Mouse (Mus musculus): Measurements from ENCODE around the gene Ndufc2. TPM values are rescaled to one million over a fixed set of nuclear protein-coding genes. Genes with fewer than 3 reads are reported as not detected.
A peak's percentile ranks its signal among the peaks of the same experiment; 100 is the strongest.
"Not testable (repeated sequence)": the region's sequence is repeated elsewhere in the genome, so short reads cannot be mapped to it uniquely, and the experiment has no call there.

Gene Ndufc2
- polyA plus RNA-seq, 1 experiment from 2014 or later, result 376 TPM

- WGBS, result 55% methylated on average over 6 of the region's 6 CpGs
- Histone ChIP-seq H3K4me3 (ENCODE audit: low read depth, low read length) (no peak overlapping the region), H3K36me3 (ENCODE audit: control insufficient read depth, insufficient read depth, low read length) (no peaks in the 10 kb centered on the region), H3K9me3 (ENCODE audit: control insufficient read depth, low read depth, low read length) (no peaks in the 10 kb centered on the region), H3K4me1 (ENCODE audit: control insufficient read depth, insufficient read depth, low read length) (peaks cover 8% of the 10 kb centered on the region; the same call in 1 of the 2 replicates), H3K4me2 (replicated peaks; ENCODE audit: low read depth, low read length) (no peak overlapping the region), H3K27me3 (ENCODE audit: control insufficient read depth, insufficient read depth, low read length) (no peaks in the 10 kb centered on the region), H3K9ac (replicated peaks; ENCODE audit: low read depth, low read length) (no peak overlapping the region), H3K27ac (ENCODE audit: low read length) (no peak overlapping the region)
- ATAC-seq (ENCODE audit: insufficient number of reproducible peaks, insufficient read depth, low FRiP score, low read depth), result no peak
Observed at GRCm38 (mm10) chr7:97426566-97426965, 26.8 kb downstream of the Ndufc2 start.

GRCm38 (mm10) chr7:97427296-97427695 lies 27.5 kb downstream of the Ndufc2 start:
- Histone ChIP-seq H3K4me3 (ENCODE audit: low read depth, low read length) (no peak overlapping the region), H3K9me3 (ENCODE audit: control insufficient read depth, low read depth, low read length) (no peaks in the 10 kb centered on the region), H3K36me3 (ENCODE audit: control insufficient read depth, insufficient read depth, low read length) (no peaks in the 10 kb centered on the region), H3K9ac (replicated peaks; ENCODE audit: low read depth, low read length) (no peak overlapping the region), H3K4me2 (replicated peaks; ENCODE audit: low read depth, low read length) (no peak overlapping the region), H3K4me1 (ENCODE audit: control insufficient read depth, insufficient read depth, low read length) (peaks cover 8% of the 10 kb centered on the region; the same call in 1 of the 2 replicates), H3K27ac (ENCODE audit: low read length) (no peak overlapping the region), H3K27me3 (ENCODE audit: control insufficient read depth, insufficient read depth, low read length) (no peaks in the 10 kb centered on the region)
- WGBS, result 79% methylated on average over 6 of the region's 6 CpGs
- ATAC-seq (ENCODE audit: insufficient number of reproducible peaks, insufficient read depth, low FRiP score, low read depth), result no peak

DNA sequence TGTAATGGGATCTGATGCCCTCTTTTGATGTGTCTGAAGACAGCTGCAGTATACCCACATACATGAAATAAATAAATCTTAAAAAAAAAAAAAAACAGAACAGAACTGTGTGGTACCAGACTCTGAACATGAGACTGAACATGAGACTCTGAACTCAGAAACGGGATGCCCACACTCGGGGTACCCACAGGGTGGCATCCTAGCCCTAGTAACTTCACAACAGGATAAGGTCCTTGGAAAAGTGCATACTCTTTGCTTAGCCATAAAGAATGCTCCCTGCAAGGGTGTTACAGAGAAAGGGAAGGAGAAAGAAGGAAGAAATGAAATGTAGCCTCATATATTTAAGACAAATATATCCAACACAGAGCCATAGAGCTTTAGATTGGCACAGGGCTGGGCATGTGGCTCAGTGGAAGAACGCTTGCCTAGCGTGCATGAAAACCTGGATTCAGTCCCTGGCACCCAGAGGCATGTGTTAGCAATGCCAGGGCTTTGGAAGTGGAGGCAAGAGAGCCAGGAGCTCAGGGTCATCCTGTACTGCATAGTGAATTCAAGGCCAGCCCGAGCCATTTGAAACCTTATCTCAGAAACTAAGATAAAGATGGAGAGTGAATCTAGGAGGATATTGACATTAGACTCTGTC lies 28.1 kb downstream of the Ndufc2 start:
- Histone ChIP-seq H3K27me3 (ENCODE audit: control insufficient read depth, insufficient read depth, low read length) (no peaks in the 10 kb centered on the region), H3K27ac (ENCODE audit: low read length) (no peak overlapping the region), H3K4me3 (ENCODE audit: low read depth, low read length) (no peak overlapping the region), H3K9me3 (ENCODE audit: control insufficient read depth, low read depth, low read length) (no peaks in the 10 kb centered on the region), H3K4me2 (replicated peaks; ENCODE audit: low read depth, low read length) (no peak overlapping the region), H3K36me3 (ENCODE audit: control insufficient read depth, insufficient read depth, low read length) (no peaks in the 10 kb centered on the region), H3K9ac (replicated peaks; ENCODE audit: low read depth, low read length) (no peak overlapping the region), H3K4me1 (ENCODE audit: control insufficient read depth, insufficient read depth, low read length) (peaks cover 8% of the 10 kb centered on the region; the same call in 1 of the 2 replicates)
- ATAC-seq (ENCODE audit: insufficient number of reproducible peaks, insufficient read depth, low FRiP score, low read depth), result no peak
- 81% methylated on average over 5 of the region's 5 CpGs for WGBS

DNA sequence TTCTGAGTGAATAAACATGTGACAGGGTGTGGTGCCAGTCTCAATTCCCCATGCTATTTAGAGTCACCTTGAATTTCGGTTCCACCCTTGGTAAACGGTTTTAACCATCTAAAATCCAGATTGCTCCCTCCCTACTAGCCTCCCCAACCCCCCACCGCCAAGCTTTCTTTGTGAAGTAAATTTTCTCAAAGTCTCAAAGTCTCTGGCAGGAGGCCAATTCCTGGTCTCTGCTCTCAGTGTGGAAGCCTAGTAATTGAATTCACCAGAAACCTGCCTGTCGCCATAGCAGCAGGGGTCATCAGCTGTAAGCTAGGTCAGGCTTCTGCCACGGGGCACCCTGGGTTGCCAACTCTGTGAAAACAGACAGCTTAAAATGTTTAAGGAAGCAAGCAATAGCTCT lies 29.9 kb downstream of the Ndufc2 start:
- H3K4me3 ChIP-seq (ENCODE audit: low read depth, low read length), result no peak overlapping the region

DNA sequence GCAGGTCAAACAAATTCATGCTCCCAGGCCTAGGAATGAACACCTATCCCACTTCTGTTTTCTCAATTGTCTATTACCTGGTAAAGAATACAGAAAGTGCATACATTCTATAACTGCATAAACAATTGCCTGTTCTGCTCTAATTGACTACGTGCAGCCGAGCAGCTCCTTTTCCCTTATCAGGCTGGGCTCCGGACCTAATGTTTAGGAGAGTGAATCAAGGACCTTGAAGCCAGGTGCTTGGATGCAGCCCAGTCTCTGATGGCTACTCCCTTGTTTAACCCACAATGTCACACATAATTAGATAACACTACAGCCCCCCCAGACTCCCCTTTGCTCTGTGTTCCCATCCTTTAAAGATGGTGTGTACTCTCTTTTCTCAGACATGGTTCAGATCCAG lies 33.7 kb downstream of the Ndufc2 start:
- H3K4me2 ChIP-seq (replicated peaks; ENCODE audit: low read depth, low read length); H3K9ac ChIP-seq (replicated peaks; ENCODE audit: low read depth, low read length); H3K27ac ChIP-seq (ENCODE audit: low read length); H3K4me3 ChIP-seq (ENCODE audit: low read depth, low read length); H3K27me3 ChIP-seq (ENCODE audit: control insufficient read depth, insufficient read depth, low read length); H3K36me3 ChIP-seq (ENCODE audit: control insufficient read depth, insufficient read depth, low read length); H3K4me1 ChIP-seq (ENCODE audit: control insufficient read depth, insufficient read depth, low read length); ATAC-seq (ENCODE audit: insufficient number of reproducible peaks, insufficient read depth, low FRiP score, low read depth); H3K9me3 ChIP-seq (ENCODE audit: control insufficient read depth, low read depth, low read length): not testable (repeated sequence)
- WGBS, result 33% methylated on average over 3 of the region's 3 CpGs

More for the DNA sequence above, 29.9 kb downstream of the Ndufc2 start:
- H3K9me3 ChIP-seq (ENCODE audit: control insufficient read depth, low read depth, low read length), result no peaks in the 10 kb centered on the region
- WGBS, result 1% methylated on average over 5 of the region's 5 CpGs
- no peak overlapping the region for H3K4me2 ChIP-seq (replicated peaks; ENCODE audit: low read depth, low read length)
- no peak overlapping the region for H3K9ac ChIP-seq (replicated peaks; ENCODE audit: low read depth, low read length)
- peak overlapping the region; percentile 81 for H3K27ac ChIP-seq (ENCODE audit: low read length)
- no peaks in the 10 kb centered on the region for H3K36me3 ChIP-seq (ENCODE audit: control insufficient read depth, insufficient read depth, low read length)
- H3K27me3 ChIP-seq (ENCODE audit: control insufficient read depth, insufficient read depth, low read length), result no peaks in the 10 kb centered on the region
- ATAC-seq (ENCODE audit: insufficient number of reproducible peaks, insufficient read depth, low FRiP score, low read depth), result peak; percentile 83
- peaks cover 8% of the 10 kb centered on the region; the same call in 1 of the 2 replicates for H3K4me1 ChIP-seq (ENCODE audit: control insufficient read depth, insufficient read depth, low read length)

- H3K27me3 ChIP-seq (ENCODE audit: control insufficient read depth, insufficient read depth, low read length), result no peaks in the 10 kb centered on the region
- ATAC-seq (ENCODE audit: insufficient number of reproducible peaks, insufficient read depth, low FRiP score, low read depth), result no peak
- no peaks in the 10 kb centered on the region for H3K36me3 ChIP-seq (ENCODE audit: control insufficient read depth, insufficient read depth, low read length)
- peaks cover 8% of the 10 kb centered on the region; the same call in 1 of the 2 replicates for H3K4me1 ChIP-seq (ENCODE audit: control insufficient read depth, insufficient read depth, low read length)
- no peak overlapping the region for H3K9ac ChIP-seq (replicated peaks; ENCODE audit: low read depth, low read length)
- no peak overlapping the region for H3K4me3 ChIP-seq (ENCODE audit: low read depth, low read length)
- no peak overlapping the region for H3K27ac ChIP-seq (ENCODE audit: low read length)
- no peak overlapping the region for H3K4me2 ChIP-seq (replicated peaks; ENCODE audit: low read depth, low read length)
- H3K9me3 ChIP-seq (ENCODE audit: control insufficient read depth, low read depth, low read length), result no peaks in the 10 kb centered on the region
- WGBS, result 82% methylated on average over 10 of the region's 10 CpGs
Observed at GRCm38 (mm10) chr7:97434517-97434916, 34.7 kb downstream of the Ndufc2 start.

GRCm38 (mm10) chr7:97438986-97439385 lies 39.2 kb downstream of the Ndufc2 start:
- Histone ChIP-seq H3K4me1 (ENCODE audit: control insufficient read depth, insufficient read depth, low read length) (no peaks in the 10 kb centered on the region), H3K4me2 (replicated peaks; ENCODE audit: low read depth, low read length) (no peak overlapping the region), H3K4me3 (ENCODE audit: low read depth, low read length) (no peak overlapping the region), H3K27ac (ENCODE audit: low read length) (no peak overlapping the region; the same call in 1 of the 2 replicates), H3K9me3 (ENCODE audit: control insufficient read depth, low read depth, low read length) (no peaks in the 10 kb centered on the region; the same call in 1 of the 2 replicates), H3K9ac (replicated peaks; ENCODE audit: low read depth, low read length) (no peak overlapping the region), H3K27me3 (ENCODE audit: control insufficient read depth, insufficient read depth, low read length) (no peaks in the 10 kb centered on the region), H3K36me3 (ENCODE audit: control insufficient read depth, insufficient read depth, low read length) (no peaks in the 10 kb centered on the region)
- ATAC-seq (ENCODE audit: insufficient number of reproducible peaks, insufficient read depth, low FRiP score, low read depth), result peak; percentile 88

- no peak overlapping the region for H3K9ac ChIP-seq (replicated peaks; ENCODE audit: low read depth, low read length)
- ATAC-seq (ENCODE audit: insufficient number of reproducible peaks, insufficient read depth, low FRiP score, low read depth), result peak; percentile 81
- 26% methylated on average over 6 of the region's 6 CpGs for WGBS
- peak overlapping the region; percentile 63 for H3K27ac ChIP-seq (ENCODE audit: low read length)
- H3K4me2 ChIP-seq (replicated peaks; ENCODE audit: low read depth, low read length), result no peak overlapping the region
- H3K4me1 ChIP-seq (ENCODE audit: control insufficient read depth, insufficient read depth, low read length), result peaks cover 5% of the 10 kb centered on the region; the same call in 1 of the 2 replicates
- peaks cover 7% of the 10 kb centered on the region; the same call in 1 of the 2 replicates for H3K9me3 ChIP-seq (ENCODE audit: control insufficient read depth, low read depth, low read length)
- H3K4me3 ChIP-seq (ENCODE audit: low read depth, low read length), result no peak overlapping the region
- H3K36me3 ChIP-seq (ENCODE audit: control insufficient read depth, insufficient read depth, low read length), result no peaks in the 10 kb centered on the region
- no peaks in the 10 kb centered on the region for H3K27me3 ChIP-seq (ENCODE audit: control insufficient read depth, insufficient read depth, low read length)
Observed at GRCm38 (mm10) chr7:97446171-97446925, 46.5 kb downstream of the Ndufc2 start.
